Mouse (Mus musculus): ENCODE measurements around the gene Klf16.

Gene Klf16

DNA sequence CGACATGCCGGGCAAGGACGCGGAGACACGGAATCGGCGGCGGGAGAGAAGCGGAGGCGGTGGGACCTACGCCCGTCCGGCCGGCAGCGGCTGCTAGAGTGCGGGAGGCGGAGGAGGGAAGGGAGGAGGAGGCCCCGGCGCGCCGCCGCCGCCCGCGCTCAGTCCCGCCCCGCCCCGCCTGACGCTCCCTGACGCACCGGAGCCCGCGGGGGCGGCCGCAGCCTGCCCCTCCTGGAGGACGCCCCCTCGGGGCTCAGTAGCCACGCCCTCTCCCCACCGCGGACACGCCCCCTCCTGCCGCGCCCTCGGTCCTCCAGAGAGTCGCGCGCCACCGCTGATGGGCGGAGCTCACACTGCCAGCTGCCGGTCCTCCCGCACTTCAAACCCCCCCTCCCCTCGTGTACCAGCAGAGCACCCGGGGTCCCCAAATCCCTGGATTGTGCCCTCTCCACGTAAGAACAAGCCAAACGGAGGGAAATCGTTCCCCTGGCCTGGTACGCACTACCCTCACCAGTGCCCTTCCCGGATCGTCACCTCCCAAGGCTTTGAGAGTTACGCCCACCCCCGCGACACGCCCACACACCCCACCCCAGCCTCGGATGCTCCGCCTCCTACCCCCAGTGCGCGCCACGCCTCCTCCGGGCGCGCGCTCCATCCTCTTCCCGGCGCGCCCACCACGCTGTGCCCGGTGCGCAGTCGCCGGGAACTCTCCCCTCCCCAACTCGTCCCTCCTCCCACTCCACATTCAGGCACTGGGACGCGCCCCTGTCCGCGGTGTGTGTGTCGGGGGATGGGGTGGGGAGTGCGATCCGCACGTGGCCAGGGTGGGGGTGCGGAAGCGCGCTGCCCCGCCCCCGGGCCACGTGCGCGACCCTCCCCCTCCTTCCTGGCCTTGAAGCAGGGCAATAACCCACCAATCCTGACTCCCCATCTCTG lies at the start of gene Klf16:
TSS of gene Klf16 (minus strand) at position 127 of the 936 bp plus-strand sequence.
- DNase-seq (ENCODE audit: low spot score in 2 of 2): peak; percentile 93 to 94

DNA sequence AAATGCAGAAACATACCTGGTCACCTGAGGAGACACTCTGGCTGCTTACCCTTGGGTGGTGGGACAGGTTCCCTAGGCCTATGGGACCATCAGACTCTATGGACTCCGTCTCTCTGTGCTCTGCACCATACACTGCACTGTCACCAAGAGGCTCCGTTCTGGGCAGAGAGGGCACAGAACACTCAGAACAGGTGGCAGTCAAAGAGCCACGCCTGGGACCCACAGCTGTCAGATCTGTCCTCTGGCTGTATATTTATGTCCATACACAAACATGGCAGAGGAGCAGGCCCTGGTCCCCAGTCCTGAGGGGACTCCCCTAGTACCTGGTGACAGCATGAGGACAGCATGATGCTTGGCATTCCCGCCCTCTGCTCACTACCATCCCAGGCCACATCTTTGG lies 48.6 kb upstream of the Klf16 start:
- DNase-seq (ENCODE audit: low spot score in 2 of 2): no peak

DNA sequence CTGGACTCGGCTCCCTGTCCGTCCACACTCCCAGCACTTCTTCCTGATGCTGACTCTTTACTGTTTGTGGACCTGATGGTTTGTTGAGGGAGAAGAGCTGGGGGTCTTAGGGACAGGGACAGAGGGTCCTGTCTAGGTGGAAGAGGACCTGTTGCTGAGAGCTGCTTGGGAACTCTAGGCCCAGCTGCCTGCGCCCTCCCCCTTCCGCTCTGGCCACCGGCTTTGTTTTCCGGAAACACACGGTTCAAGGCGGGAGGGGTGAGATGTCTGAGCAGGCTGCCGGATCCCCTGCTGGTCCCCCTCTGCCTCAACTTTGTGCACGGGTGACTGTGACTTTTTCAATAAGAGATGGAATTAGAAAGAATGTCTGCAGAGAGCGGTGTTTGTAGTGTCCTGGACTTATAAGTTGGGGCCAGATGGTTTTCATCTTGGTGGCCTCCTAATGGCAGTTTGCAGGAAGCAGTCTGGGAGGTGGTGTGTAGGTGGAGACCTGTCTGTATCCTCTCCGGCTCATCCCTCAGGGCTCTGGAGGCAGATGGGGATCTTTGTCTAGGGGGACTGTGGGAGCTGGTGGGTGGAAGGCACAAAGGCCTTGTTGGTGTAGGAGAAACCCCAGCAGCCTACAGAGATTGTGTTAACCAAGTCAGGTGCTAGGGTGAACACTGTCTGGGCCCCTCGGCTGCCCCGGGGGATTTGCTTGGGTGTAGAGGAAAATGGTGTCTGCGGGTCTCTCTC lies 46.5 kb upstream of the Klf16 start:
- peak; percentile 46 to 51 for DNase-seq (ENCODE audit: low spot score in 2 of 2)

DNA sequence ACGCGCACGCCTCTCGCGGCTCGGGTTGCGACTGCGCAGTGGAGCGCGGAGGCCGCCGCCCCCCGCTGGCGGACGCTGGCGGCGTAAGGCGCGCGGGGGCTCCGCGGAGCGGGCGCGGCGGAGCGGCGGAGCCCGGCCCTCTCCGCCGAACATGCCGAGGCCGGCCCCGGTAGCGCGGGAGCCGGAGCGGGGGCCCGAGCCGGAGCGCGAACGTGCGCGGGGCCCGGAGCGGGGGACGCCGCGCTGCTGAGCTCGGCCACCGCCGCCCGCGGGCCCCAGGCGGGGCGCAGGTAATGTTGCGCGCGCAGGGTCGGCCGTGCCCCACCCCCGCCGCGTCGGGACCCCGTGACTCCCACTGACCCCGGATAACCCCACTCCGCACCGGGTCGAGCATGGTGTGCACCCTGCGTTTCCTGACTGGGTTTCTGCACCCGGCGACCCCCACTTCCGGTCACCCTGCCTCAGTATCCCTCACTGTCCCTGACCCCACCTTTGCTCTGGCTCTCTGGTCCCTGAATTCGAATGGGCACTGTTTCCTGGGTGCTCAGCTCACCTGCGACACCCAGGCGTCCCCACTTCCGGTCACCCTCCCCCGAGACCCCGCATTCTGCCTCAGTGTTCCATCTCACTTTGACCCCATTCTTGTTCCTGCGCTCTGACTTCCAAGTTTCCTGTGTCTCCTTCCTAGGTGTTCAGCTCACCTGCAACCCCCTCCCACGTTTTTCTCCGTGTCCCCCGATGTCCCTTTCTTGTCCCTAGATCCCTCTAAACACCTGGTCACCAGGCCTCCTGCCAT lies 45.7 kb upstream of the Klf16 start, which contains the start of gene Csnk1g2:
TSS of gene Csnk1g2 (plus strand) at position 178 of the 796 bp plus-strand sequence.
- DNase-seq (ENCODE audit: low spot score in 2 of 2): no peak

DNA sequence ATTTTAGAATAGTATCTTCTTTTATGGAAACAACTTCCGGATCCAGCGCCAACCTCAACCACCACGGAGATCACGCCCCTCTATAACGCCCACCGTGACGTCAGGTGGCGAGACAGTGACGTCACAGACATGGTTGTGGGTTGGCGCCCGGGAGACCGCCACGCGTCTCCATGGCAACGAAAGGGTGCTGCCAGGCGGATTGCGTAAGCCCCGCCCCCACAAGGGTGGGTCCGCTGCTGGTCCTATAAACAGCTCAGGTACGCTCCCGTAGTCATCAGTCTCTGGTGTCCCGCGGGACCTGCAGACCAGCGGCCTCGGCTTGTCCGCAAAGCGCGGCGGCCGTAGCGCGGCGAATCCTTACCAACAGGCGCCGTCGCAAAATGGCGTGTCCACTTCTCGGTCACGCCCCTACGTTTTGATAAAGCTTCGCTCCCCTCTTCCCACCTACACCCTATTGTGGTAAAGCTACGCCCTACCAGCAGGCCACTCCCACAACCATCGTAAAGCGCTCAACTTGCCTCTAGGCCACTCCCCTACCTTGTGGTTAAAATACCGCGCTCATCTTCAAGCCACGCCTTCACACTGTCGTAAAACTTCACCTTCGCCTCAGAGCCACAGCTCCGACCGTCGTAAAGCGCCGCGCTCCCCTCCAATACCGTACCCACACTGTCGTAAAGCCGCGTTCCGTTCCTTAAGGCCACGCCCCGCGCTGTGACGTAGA lies 45.0 kb upstream of the Klf16 start:
- DNase-seq (ENCODE audit: low spot score in 2 of 2): peak; percentile 99 to 100

DNA sequence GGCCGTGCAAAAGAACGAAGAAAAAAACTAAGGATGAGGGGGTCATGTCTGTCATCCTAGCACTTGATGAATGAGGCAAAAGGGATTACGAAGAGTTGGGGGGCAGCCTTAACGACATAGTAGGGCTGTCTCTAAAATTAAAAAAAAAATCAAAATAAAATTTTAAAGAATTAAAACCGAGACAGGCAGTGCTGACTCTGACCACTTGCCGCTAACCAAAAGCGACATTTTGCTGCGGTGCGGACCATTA lies 44.5 kb upstream of the Klf16 start:
- no peak for DNase-seq (ENCODE audit: low spot score in 2 of 2)

DNA sequence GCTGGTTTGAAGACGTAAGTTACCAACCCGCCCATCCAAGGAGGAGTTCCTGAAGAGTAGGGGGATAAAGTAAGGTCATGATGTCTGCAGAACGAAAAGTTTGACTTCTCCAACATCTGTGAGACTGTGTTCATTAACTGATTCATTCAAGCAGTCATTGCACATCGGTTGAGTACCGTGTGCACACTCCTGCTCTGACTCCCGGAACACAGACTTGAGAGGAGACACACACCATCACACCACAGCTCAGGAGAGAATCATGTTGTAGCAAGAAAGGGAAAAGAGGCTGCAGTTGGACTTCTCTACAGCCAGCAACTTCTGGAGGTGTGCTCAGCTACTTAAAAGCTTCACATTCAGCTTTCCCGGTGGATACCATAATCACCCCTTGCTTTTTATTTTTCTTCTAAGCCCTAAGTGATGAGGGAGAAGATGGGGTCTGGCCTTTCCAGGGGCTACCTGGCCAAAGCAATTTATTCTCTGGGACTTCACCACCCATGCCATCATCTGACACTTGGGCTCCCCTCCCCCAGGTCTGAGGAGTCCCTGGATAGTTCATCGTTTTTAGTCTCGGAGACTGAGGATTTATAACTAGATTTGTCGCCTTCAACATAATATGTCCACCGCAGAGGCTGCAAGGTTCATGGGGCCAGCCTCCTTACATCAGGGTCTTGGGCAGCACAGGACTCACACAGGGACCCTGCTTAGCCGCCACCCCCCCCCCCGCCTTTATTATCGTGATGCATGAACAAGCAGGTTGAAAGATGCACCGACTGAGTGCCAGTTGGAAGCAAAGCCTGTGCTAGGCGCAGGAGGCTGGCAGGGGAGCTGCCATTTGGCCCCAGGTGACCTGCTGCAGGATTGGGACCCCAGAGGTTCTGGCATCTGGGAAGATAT lies 43.9 kb upstream of the Klf16 start:
- DNase-seq (ENCODE audit: low spot score in 2 of 2): no peak

DNA sequence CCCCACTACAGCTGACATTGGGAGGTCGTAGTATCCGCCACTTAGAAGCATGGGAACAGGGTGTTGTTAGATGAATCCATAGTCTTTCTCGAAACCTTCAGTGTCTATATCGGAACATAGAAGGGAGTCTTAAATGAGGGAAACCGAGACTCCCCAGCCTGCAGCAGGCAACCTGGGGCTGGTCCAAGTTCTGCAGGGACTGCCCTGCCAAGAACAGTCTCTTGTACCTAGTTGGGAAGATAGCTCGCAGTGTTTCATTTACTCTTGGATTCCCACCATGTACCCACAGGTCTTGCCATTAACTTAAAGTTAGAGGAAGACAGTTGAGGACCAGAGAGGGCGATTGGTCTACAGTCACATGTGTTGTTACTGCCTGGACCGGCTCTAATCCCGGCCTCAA lies 43.2 kb upstream of the Klf16 start:
- DNase-seq (ENCODE audit: low spot score in 2 of 2): no peak

DNA sequence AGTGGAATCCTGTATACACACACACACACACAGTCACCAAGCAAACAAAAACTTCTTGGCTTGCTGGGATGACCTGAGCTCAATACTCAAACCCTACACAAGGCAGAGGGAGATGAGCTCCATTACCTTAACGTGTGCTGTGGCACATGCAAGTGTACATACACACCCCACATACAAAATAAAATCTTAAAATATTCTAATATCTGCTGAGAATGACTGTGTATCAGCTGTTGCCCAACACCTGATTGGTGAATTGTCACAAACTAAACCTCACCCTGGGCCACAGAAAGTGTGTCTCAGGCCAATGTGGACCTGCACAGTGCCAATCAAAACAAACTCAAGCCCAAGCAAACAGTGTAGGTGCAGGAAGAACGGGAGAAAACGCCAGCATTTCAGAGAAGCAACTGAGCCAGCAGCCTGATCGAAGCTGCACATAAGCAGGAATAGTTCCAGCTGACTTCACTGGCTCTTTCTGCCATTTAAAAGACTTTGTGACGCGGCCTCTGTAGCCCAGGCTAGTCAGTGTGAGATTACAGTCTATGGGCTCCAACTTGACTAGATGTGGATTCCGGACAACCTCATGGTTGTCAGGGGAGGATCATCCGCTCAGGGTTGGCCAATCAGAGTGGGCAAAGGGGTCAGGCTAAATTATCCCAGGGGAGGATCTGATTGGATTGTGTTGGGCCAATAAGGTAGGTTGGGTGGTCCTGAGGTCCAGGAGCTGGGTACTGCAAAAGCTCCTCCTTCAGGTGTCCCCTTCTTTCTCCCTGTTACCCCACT lies 42.5 kb upstream of the Klf16 start:
- no peak for DNase-seq (ENCODE audit: low spot score in 2 of 2)

DNA sequence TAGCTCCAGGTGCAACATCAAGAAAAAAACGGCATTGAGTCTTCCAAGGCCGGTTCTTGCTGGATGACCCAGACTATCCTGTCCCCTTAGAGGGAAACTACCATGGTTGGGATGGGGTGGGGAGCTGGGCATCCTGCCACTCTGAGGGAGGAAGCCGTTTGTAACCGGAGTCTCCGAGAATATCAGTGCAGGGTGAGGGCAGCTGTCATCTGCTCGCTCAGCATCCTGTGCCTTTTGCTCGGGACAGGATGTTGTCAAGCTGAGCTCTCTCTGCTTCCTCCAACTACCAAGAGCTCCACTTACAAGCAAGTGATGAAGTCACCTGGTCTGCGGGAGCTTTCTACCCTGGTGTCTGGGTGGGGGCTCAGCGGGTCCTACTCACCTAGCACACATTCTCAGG lies 41.1 kb upstream of the Klf16 start:
- no peak for DNase-seq (ENCODE audit: low spot score in 2 of 2)

DNA sequence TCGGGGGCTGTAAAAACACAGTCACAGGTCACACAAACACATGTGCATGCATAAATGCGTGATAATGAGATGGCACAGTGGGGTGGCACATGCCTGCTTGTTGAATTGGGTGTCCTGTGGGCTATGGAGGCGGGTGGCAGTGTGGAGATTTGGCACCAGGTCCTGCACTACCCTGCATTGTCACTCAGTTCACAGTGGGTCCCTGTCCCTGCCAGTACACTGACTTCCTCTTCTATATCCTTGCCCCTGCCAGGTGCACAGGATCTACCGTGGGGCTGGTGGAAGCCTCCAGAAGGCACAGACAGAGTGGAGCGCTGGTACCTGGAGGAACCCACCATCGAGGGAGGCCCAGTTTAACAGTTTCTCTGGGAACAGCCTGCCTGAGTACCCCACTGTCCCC lies 37.2 kb upstream of the Klf16 start:
- no peak for DNase-seq (ENCODE audit: low spot score in 2 of 2)

DNA sequence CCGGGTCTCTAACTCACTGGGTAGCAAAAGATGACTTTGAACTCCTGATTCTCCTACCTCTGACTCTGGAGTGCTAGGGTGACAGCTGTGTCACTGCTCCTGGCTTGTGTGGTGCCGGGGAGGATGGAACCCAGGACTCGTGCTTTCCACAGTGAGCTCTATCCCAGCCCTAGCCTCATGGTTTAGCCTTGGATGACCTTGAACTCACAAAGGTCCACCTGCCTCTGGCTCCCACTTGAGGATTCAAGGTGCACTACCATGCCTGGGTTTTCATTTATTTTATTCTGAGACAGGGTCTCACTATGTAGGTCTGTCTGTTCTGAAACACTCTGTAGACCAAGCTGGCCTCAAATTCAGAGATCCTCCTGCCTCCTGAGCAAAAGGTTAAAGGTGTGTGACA lies 36.7 kb upstream of the Klf16 start:
- no peak for DNase-seq (ENCODE audit: low spot score in 2 of 2)

DNA sequence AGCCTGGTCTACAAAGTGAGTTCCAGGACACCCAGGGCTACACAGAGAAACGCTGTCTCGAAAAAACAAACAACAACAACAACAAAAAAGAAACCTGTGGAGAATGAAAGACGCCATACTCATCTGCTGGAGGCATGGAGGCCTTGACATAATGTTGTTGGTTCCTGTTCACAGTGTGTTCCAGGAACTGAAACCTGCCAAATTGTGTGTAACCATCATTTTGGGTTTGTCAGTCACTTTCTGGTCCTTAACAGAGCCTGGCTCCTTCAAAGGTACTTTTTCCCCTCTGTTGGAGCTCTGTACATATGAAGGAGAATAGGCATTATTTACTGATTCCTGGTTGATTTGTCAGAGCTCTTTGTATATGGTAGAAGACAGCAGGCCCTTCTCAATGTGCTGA lies 34.8 kb upstream of the Klf16 start:
- DNase-seq (ENCODE audit: low spot score in 2 of 2): no peak

DNA sequence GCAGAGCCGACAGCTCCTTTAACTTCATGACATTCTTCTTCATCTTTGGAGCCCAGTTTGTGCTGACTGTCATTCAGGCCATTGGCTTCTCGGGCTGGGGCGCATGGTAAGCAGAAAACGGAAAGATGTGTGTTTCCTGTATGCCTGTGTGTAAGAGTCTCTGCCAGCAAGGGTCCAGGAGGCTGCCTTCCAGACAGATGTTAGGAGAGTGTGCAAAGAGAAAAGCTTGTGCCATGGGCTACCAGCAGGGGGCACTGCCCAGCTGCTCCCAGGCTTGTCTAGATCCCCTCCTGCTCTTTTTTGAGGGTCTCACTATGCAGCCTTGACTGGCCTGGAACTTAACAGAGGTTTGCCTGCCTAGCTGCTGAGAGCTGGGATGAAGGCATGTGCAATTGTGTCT lies 33.9 kb upstream of the Klf16 start:
- peak; percentile 32 to 39 for DNase-seq (ENCODE audit: low spot score in 2 of 2)

DNA sequence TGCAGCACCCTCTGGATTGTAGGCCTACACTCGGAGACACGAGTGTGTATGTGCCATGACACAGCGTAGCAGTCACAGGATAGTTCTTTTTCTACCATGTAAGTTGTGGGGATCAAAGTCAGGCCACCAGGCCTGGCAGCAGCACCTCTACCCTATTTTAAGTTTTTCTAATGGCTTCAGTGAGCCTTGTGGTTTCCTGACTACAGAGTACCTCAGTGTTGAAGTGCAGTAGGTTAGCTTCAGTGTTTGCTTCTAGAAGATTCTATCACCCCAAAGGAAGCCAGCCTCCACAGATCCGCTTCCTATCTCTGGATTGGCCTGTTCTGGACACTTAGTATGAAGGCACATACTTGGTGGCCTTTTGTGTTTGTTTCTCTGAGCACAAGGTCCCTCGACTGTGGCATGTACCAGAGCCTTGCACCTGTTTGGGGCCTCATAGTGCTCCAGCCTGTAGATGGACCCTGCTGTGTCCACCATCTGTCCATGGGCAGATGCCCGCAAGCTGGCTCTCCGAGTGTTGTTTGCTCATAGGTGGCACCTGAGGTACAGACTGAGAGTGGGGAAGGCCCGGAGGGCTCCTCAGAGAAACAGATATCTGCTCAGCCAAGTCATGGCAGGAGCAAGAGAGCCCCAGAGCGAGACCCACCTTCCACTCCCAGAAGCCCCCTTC lies 33.1 kb upstream of the Klf16 start:
- DNase-seq (ENCODE audit: low spot score in 2 of 2): no peak

DNA sequence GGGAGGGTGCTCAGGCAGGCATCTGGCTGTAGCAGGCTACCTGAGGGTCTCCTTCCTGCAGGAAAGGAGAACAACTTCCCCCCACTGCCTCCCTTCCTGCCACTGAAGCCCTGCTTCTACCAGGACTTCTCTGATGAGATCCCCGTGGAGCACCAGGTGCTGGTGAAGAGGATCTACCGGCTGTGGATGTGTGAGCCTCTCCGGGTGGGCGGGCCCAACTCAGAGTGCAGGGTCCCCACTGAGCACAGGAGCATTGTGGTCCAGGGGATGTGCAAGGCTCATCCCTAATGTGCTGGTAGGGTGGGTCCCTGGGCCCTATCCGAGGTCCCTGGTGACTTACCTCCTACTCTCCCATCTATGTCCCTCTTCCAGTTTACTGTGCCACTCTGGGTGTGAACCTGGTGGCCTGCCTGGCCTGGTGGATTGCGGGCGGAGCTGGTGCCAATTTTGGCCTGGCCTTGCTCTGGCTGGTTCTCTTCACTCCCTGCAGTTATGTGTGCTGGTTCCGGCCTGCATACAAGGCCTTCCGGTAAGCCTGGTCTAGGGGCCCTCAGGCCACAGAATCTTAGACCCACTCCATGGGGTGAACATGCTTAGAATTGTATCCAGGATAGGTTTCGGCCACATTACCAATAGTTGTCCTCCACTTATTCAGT lies 32.3 kb upstream of the Klf16 start:
- DNase-seq (ENCODE audit: low spot score in 2 of 2): no peak

DNA sequence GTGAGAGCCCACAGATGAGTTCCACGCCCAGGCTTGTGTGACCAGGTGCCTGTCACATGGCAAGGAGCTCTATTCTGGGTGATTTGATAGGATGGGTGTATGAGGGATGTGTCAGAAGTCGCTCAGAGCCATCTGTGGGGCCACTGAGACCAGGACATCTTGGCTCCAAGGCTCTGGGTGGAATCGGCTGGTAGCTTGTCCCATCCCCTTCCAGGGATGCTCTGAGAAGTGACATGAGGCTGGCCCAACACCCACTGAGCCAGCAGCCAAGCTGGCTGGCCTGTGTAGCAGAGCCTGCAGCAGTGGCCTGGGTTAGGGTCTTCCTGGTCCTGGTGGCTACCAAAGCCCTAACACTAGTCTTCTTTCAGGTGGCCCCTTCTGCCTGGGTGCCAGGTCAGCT lies 31.3 kb upstream of the Klf16 start:
- no peak for DNase-seq (ENCODE audit: low spot score in 2 of 2)

DNA sequence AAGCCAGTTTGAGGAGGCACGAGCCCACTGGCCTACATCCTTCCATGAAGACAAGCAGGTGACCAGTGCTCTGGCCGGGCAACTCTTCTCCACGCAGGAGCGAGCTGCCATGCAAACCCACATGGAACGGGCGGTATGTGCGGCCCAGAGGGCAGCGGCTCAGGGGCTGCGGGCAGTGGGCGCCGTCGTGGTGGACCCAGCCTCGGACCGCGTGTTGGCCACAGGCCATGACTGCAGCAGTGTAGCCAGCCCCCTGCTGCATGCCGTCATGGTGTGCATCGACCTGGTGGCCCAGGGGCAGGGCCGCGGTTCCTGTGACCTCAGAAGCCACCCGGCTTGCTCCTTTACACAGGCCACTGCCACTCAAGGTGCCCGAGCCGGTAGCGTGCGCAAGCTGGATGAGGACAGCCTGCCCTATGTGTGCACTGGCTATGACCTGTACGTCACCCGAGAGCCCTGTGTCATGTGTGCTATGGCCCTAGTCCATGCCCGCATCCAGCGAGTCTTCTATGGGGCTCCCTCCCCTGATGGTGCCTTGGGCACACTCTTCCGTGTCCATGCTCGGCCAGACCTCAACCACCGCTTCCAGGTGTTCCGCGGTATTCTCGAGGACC lies 29.7 kb upstream of the Klf16 start:
- DNase-seq (ENCODE audit: low spot score in 2 of 2): no peak
